Mouse (Mus musculus) liver, embryonic 16.5 days (tissue): Measurements from ENCODE around the gene Arpc2. TPM values are rescaled to one million over a fixed set of nuclear protein-coding genes. Genes with fewer than 3 reads are reported as not detected.

Source experiments
- ATAC-seq: fragments of 200-750 bp; cut with Nextera tagmentation; 2 replicates; pipeline ENCODE4 v1.8.0; 2017; ENCODE audit warnings: low read depth, mild to moderate bottlenecking, moderate number of reproducible peaks, moderate library complexity
- H3K27ac ChIP-seq: fragments of 300-500 bp; sonication (generic); 2 replicates; pipeline ENCODE4 v1.5.1; 2014; ENCODE audit warnings: mild to moderate bottlenecking, low read length
- H3K27me3 ChIP-seq: fragments of 300-500 bp; sonication (generic); 2 replicates; pipeline ENCODE4 v1.6.1; 2014; ENCODE audit warnings: low read depth, low read length, mixed read lengths; ENCODE audit not compliant: control insufficient read depth, insufficient read depth
- H3K36me3 ChIP-seq: fragments of 300-500 bp; sonication (generic); 2 replicates; pipeline ENCODE4 v1.6.1; 2014; ENCODE audit warnings: mild to moderate bottlenecking; ENCODE audit not compliant: control insufficient read depth, insufficient read depth
- H3K4me1 ChIP-seq: fragments of 300-500 bp; sonication (generic); 2 replicates; pipeline ENCODE4 v1.6.1; 2014; ENCODE audit warnings: low read depth, low read length, mixed read lengths; ENCODE audit not compliant: control insufficient read depth
- H3K4me2 ChIP-seq: fragments of 300-500 bp; sonication (generic); 2 replicates; pipeline ENCODE4 v1.6.1; 2014; ENCODE audit warnings: low read depth, low read length, mixed read lengths
- H3K4me3 ChIP-seq: fragments of 300-500 bp; sonication (generic); 2 replicates; pipeline ENCODE4 v1.5.1; 2014; ENCODE audit warnings: low read depth, mild to moderate bottlenecking, low read length
- H3K9ac ChIP-seq: fragments of 300-500 bp; sonication (generic); 2 replicates; pipeline ENCODE4 v1.6.1; 2014; ENCODE audit warnings: low read depth, low read length
- H3K9me3 ChIP-seq: fragments of 300-500 bp; sonication (generic); replicated peaks from 2 replicates; pipeline ENCODE4 v1.6.1; 2016; ENCODE audit warnings: low read length; ENCODE audit not compliant: control insufficient read depth
- WGBS: fragments of 180-500 bp; shearing (Covaris S2); extraction: QIAGEN DNeasy Blood & Tissue Kit; methylation state at CpG from one replicate; pipeline ENCODE4 v1.1.7; 2014; ENCODE audit not compliant: insufficient replicate concordance; 5-methylcytosine and 5-hydroxymethylcytosine counted together
- microRNA counts: library from miRNA; unstranded; fragments of <30 nt; microRNA quantifications from one replicate; lab custom pipeline; 2016
- microRNA-seq: library from miRNA; unstranded; fragments of <30 nt; microRNA quantifications from one replicate; pipeline ENCODE4, GENCODE M21; 2016
- polyA plus RNA-seq: library from polyadenylated mRNA; unstranded; fragments of >200 nt; fragmentation: Nextera tagmentation; extraction: Ambion mirVana; gene quantifications from 2 replicates; pipeline ENCODE4 v1.2.1, GENCODE M21; 2015

The Arpc2 gene
- polyA plus RNA-seq, 1 experiment from 2014 or later, result 181 TPM

DNA sequence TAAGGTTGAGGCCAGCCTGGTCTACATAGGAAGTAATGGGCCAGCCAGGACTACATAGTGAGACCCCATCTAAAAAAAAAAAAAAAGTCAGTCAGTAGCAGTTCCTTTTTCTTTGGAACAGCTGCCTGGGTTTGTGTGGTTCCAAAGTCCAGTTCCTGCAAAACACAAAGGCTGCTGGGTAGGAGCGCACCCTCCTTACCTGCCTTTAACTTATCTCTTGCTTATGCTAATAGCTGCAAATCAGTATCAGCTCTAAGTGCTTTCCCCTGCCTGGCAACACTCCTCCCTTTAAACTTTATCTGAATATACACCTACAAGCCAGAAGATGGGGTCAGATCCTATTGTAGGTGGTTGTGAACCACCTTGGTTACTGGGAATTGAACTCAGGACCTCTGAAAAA, 71.3 kb downstream of the Arpc2 start:
- no peak for ATAC-seq
- H3K4me2 ChIP-seq, result no peak overlapping the region
- no peak overlapping the region for H3K9ac ChIP-seq
- no peaks in the 10 kb centered on the region for H3K27me3 ChIP-seq
- no peak overlapping the region for H3K27ac ChIP-seq
- peaks cover 36% of the 10 kb centered on the region for H3K4me1 ChIP-seq
- H3K9me3 ChIP-seq, result no peaks in the 10 kb centered on the region
- no peaks in the 10 kb centered on the region for H3K36me3 ChIP-seq
- WGBS, result 89% methylated on average over 1 of the region's 1 CpGs
- no peak overlapping the region for H3K4me3 ChIP-seq

DNA sequence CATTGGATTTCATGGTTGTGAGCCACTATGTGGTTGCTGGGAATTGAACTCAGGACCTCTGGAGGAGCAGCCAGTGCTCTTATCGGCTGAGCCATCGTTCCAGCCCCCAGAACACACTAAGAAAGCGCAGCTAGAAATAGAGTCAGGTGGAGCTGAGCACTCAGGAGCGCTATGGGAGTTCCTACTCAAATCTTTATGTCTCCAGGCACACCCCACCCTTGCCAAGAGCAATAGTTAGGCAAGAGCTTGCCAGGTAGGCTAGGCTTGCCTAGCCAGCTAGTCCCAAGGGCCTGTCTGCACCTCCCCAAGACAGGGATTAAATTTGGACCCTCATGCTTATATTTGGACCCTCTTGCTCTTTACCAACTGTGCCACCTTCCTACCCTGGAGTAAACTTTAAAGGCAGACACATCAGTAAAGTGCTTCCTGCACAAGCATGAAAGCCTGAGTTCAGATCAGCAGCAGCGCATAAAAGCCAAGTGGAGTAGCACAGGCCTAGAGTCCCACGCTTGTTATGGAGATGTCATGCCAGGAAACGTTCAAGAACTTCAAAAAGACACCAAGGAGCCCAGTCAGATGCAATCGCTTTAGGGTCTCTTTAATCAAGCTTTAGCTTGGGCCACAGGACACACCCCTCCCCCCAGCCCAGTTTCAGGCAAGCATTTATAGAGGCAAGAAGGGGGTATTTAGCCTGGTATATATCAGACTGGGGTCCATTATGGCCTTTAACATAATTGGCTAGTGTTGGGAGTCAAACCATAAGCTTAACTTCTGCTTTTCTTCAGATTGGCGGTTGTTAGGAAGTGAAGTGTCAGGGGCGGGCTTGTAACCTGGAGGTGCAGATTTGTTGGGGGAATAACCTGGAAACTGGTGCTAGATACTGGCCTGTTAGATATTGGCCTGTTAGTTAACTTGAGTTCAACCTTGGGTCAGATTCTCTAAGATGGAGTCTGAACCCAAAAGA, 72.4 kb downstream of the Arpc2 start:
- Histone ChIP-seq H3K27ac (no peak overlapping the region), H3K4me3 (no peak overlapping the region), H3K4me2 (no peak overlapping the region), H3K36me3 (no peaks in the 10 kb centered on the region), H3K4me1 (peaks cover 27% of the 10 kb centered on the region), H3K9me3 (no peaks in the 10 kb centered on the region), H3K9ac (no peak overlapping the region), H3K27me3 (no peaks in the 10 kb centered on the region)
- WGBS, result 54% methylated on average over 10 of the region's 10 CpGs
- ATAC-seq, result no peak

DNA sequence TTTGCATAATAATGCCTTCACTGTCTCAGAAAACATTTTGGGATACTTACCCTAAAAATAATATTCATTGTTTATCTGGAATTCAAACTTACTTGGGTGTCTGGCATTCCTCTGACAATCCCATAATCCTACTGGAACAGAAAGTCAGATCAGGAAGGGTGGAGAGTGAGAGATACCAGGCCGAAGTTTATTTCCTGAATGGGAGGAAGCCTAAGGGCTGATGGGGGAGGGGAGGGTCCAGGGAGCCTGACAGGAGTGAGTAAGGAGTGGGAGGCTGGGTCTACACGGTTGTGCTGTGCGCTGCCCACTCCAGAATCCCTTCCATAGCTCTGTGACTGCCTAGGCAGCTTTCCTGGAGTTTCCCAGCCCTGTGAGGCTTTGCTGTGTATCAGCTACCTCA, 73.9 kb downstream of the Arpc2 start:
- Histone ChIP-seq H3K36me3 (no peaks in the 10 kb centered on the region), H3K27me3 (no peaks in the 10 kb centered on the region), H3K4me3 (no peak overlapping the region), H3K9ac (no peak overlapping the region), H3K9me3 (no peaks in the 10 kb centered on the region), H3K4me1 (peaks cover 17% of the 10 kb centered on the region), H3K4me2 (no peak overlapping the region), H3K27ac (no peak overlapping the region)
- 32% methylated on average over 3 of the region's 3 CpGs for WGBS
- ATAC-seq, result 0 out of 2 replicates have a peak, but pooled peaks have one; percentile 16

DNA sequence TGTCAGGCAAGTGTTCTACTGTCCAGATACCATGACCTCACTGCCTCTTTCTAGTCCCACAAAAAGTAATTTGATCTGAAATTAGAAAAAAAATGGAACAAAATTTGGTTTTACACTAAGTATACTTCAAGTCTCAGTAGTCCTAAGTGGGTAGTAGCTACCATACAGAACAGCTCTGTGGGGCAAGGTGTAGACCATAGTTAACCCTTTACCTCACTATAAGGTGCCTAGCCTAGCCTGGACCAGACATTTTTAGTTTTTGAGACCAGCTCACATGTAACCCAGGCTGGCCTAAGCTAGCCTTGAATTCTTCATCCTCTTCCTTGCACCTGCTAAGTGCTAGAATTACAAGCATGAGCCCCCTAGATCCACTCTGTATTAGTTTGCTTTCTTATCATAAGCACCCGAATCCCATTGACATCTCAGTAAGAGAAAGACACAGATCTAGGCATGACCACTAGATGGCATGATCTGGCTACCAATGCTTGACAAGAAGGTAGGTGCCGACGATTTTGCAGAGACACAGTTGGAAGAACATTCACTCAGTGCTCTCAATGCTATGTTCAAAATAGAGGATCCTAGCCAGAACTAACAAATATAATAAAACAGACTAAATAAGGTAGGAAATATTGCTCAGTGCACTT, 77.3 kb downstream of the Arpc2 start:
- Histone ChIP-seq H3K4me2 (no peak overlapping the region), H3K4me1 (peaks cover 3% of the 10 kb centered on the region), H3K36me3 (no peaks in the 10 kb centered on the region), H3K4me3 (no peak overlapping the region), H3K9ac (no peak overlapping the region), H3K9me3 (no peaks in the 10 kb centered on the region), H3K27ac (no peak overlapping the region), H3K27me3 (no peaks in the 10 kb centered on the region)
- WGBS, result 2% methylated on average over 3 of the region's 3 CpGs
- 0 out of 2 replicates have a peak, but pooled peaks have one; percentile 27 for ATAC-seq

DNA sequence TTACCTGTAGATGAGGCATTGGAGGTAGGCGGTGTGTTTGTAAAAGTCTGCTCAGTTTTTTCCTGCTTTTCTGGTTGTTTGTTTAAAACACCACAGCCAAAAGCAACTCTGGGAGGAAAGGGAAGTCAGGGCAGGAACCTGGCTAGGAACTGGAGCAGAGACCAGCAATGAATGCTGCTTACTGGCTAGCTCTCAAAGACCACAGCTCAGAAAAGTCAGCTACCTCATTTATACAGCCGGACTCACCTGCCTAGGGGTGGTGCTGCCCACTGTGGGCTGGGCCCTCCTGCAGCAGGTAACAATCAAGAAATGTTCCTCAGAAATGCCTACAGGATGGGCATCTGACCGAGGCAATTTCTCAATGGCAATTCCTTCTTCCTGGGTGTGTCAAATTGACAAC, 78.9 kb downstream of the Arpc2 start:
- Histone ChIP-seq H3K4me1 (no peaks in the 10 kb centered on the region; the same call in 1 of the 2 replicates), H3K9me3 (no peaks in the 10 kb centered on the region), H3K9ac (no peak overlapping the region), H3K4me3 (no peak overlapping the region), H3K36me3 (no peaks in the 10 kb centered on the region), H3K27me3 (no peaks in the 10 kb centered on the region), H3K27ac (no peak overlapping the region), H3K4me2 (no peak overlapping the region)
- ATAC-seq, result no peak
- WGBS, result 53% methylated on average over 3 of the region's 3 CpGs

DNA sequence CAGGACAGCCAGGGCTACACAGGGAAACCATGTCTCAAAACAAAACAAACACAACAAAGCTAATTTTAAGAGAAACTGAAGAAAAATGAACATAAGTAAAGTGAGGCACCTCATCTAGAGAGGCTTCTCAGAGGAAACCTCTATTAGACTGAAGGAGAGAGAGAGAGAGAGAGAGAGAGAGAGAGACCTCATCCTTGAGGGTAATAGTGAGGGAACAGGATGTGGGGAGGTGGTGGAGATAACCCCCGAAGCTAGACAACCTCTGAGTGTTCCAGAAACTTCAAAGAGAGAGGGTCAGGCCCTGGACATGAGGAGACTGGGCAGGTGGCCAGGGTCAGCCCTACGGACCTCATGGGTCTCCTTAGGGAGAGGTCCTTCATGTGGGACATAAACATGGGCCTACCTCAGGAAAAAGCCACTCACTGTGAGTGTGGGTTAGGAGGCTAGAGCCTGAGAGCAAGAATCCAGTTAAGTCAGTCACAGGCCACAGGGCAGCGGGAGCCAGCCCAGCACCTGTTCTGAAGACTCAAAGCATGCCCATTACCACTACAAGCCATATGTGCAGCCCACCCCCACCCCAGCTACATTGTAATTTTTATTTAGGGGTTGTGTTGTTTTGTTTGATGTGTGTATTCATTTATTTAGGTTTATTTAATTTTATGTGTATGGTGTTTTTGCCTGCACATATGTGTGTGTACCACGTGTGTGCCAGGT, 80.4 kb downstream of the Arpc2 start:
- Histone ChIP-seq H3K9me3 (no peaks in the 10 kb centered on the region), H3K4me1 (no peaks in the 10 kb centered on the region; the same call in 1 of the 2 replicates), H3K4me3 (no peak overlapping the region), H3K27me3 (no peaks in the 10 kb centered on the region), H3K9ac (no peak overlapping the region), H3K4me2 (no peak overlapping the region), H3K27ac (no peak overlapping the region), H3K36me3 (no peaks in the 10 kb centered on the region)
- no peak for ATAC-seq
- WGBS, result 49% methylated on average over 4 of the region's 4 CpGs

MicroRNAs within 50 kb of the gene (microRNA counts, 519-probe panel; counts per million panel counts)
- 2,295 counts per million, percentile 47 among the panel's probes with 10 or more counts for microRNA mmu-miR-1928 (lab: Ali Mortazavi, UCI)

Small RNA genes within 50 kb of the gene (microRNA-seq; reads per million reads assigned to microRNA genes)
- gene Mir1928, result not detected

Other genes starting within 250 kb of the Arpc2 start
- gene Tns1, start 111.6 kb upstream of the Arpc2 start, polyA plus RNA-seq, result 22.9 and 23.0 TPM in 2 replicates
- gene Rufy4, start 110.5 kb upstream of the Arpc2 start, polyA plus RNA-seq, result 0.14 TPM in 1 of 2 replicates, not detected in the other
- 1.8 and 2.7 TPM in 2 replicates for gene Cxcr2, start 82.1 kb upstream of the Arpc2 start, polyA plus RNA-seq
- 0.07 TPM in 1 of 2 replicates, not detected in the other for gene Cxcr1, start 41.5 kb upstream of the Arpc2 start, polyA plus RNA-seq
- gene Gpbar1, start 42.5 kb downstream of the Arpc2 start, polyA plus RNA-seq, result 0.36 and 0.39 TPM in 2 replicates
- gene Aamp, start 48.7 kb downstream of the Arpc2 start, polyA plus RNA-seq, result 95.6 and 97.5 TPM in 2 replicates
- gene Pnkd, start 48.8 kb downstream of the Arpc2 start, polyA plus RNA-seq, result 34.0 and 37.5 TPM in 2 replicates
- 16.5 and 18.8 TPM in 2 replicates for gene Tmbim1, start 69.5 kb downstream of the Arpc2 start, polyA plus RNA-seq
- gene Catip, start 126.0 kb downstream of the Arpc2 start, polyA plus RNA-seq, result 0.05 and 0.08 TPM in 2 replicates
- 17.4 and 17.9 TPM in 2 replicates for gene Slc11a1, start 139.1 kb downstream of the Arpc2 start, polyA plus RNA-seq
- 45.9 and 48.6 TPM in 2 replicates for gene Ctdsp1, start 155.4 kb downstream of the Arpc2 start, polyA plus RNA-seq
- 0.69 and 1.6 TPM in 2 replicates for gene Vil1, start 173.3 kb downstream of the Arpc2 start, polyA plus RNA-seq